Mouse (Mus musculus) lung, adult 2 months (tissue): ENCODE data around the gene Rogdi.

ENCODE experiments used
- CTCF ChIP-seq: fragments of 200-500 bp; IDR thresholded peaks from 2 replicates; pipeline ENCODE4 v1.5.1; 2011; ENCODE audit warnings: mild to moderate bottlenecking, low read length, control low read depth; ENCODE audit not compliant: insufficient read depth
- POLR2A ChIP-seq: fragments of 200-500 bp; IDR thresholded peaks from 2 replicates; pipeline ENCODE4 v1.6.1; 2011; ENCODE audit warnings: low read depth, mild to moderate bottlenecking, control low read depth, low read length, borderline replicate concordance; ENCODE audit errors: extremely low read depth

- no peak for TF ChIP-seq CTCF
- peak; percentile 71 for TF ChIP-seq POLR2A
Measured at GRCm38 (mm10) chr16:5049774-5050234, 36.5 kb upstream of the Rogdi start, which contains the start of the genes Glyr1 and Ubn1.
